Comparison of ENCODE assay signal across 14 mouse cellular contexts in genomic region chr14:37950212-37950876, GRCm38 (mm10).
DNase-seq lines count a peak whose midpoint lies in the region; ATAC-seq and TF ChIP-seq lines count a peak whose summit lies in the region.
"Had no signal": no experiment of that assay in that cellular context is flagged by ENCODE, and none has a peak within 500 bp of the region (broad histone marks: within the 10 kb centered on the region; RNA-seq: fewer than 3 reads in every experiment).

No protein-coding gene starts in this region.

- no peaks in the 10 kb centered on the region for H3K4me1 ChIP-seq in liver, postnatal 0 days (ENCODE audit: insufficient read depth)
- H3K4me1 ChIP-seq in liver, embryonic 12.5 days: no peaks in the 10 kb centered on the region
- H3K4me1 ChIP-seq in neural tube, embryonic 12.5 days: no peaks in the 10 kb centered on the region
- H3K4me1 ChIP-seq: liver, embryonic 13.5 days had no signal

- no peak for TF ChIP-seq EP300 in liver, postnatal 0 days (IDR thresholded peaks at IDR 0.05; ENCODE audit: low read depth)

- no peaks in the 10 kb centered on the region for H3K36me3 ChIP-seq in liver, postnatal 0 days (replicated peaks; ENCODE audit: insufficient read depth, low read length)
- no peaks in the 10 kb centered on the region for H3K36me3 ChIP-seq in liver, embryonic 12.5 days
- no peaks in the 10 kb centered on the region for H3K36me3 ChIP-seq in neural tube, embryonic 12.5 days
- H3K36me3 ChIP-seq: liver, embryonic 13.5 days had no signal

- no peak overlapping the region for H3K4me2 ChIP-seq in liver, postnatal 0 days (ENCODE audit: low read depth, low read length)
- H3K4me2 ChIP-seq in liver, embryonic 12.5 days: no peak overlapping the region
- no peak overlapping the region for H3K4me2 ChIP-seq in neural tube, embryonic 12.5 days (replicated peaks)
- H3K4me2 ChIP-seq: liver, embryonic 13.5 days; midbrain, embryonic 11.5 days had no signal

- no peak overlapping the region for H3K4me3 ChIP-seq in liver, postnatal 0 days (ENCODE audit: low read depth, low read length)
- no peak overlapping the region for H3K4me3 ChIP-seq in liver, embryonic 12.5 days
- H3K4me3 ChIP-seq in neural tube, embryonic 12.5 days: no peak overlapping the region
- H3K4me3 ChIP-seq: liver, embryonic 13.5 days had no signal

- peak; percentile 9 to 38 for DNase-seq in cerebellum, postnatal 25 days
- no peak for DNase-seq in liver, postnatal 0 days
- peak; percentile 13 for DNase-seq in R1 (ENCODE audit: low read depth, low spot score)
- DNase-seq in gastrocnemius, adult 8-10 months (ENCODE audit: low spot score in 2 of 2): no peak
- no peak for DNase-seq in frontal cortex, postnatal 36 days (ENCODE audit: low spot score in 2 of 2)
- DNase-seq: heart, postnatal 14 days; liver, embryonic 13.5 days; spleen, adult 18-20 months; thymus, postnatal 25 days had no signal

- no peak overlapping the region for H3K27ac ChIP-seq in liver, postnatal 0 days (ENCODE audit: low read depth)
- H3K27ac ChIP-seq in liver, embryonic 12.5 days: no peak overlapping the region
- no peak overlapping the region for H3K27ac ChIP-seq in neural tube, embryonic 12.5 days
- H3K27ac ChIP-seq: liver, embryonic 13.5 days had no signal

- ATAC-seq in cerebellum, adult (ENCODE audit: insufficient number of reproducible peaks, low FRiP score, low TSS enrichment): no peak
- no peak for ATAC-seq in liver, postnatal 0 days
- no peak for ATAC-seq in liver, embryonic 12.5 days
- peak; percentile 53; the same call in 1 of the 2 replicates for ATAC-seq in neural tube, embryonic 12.5 days (ENCODE audit: low FRiP score, low read depth)
- ATAC-seq: CD4-positive, CD25-positive, alpha-beta regulatory T cell, adult 4 months had no signal

- no peaks in the 10 kb centered on the region for H3K9me3 ChIP-seq in liver, postnatal 0 days (ENCODE audit: low read length)
- H3K9me3 ChIP-seq in liver, embryonic 12.5 days (replicated peaks): no peaks in the 10 kb centered on the region
- H3K9me3 ChIP-seq in neural tube, embryonic 12.5 days: no peaks in the 10 kb centered on the region
- H3K9me3 ChIP-seq: liver, embryonic 13.5 days had no signal

- TF ChIP-seq CTCF in liver, postnatal 0 days (IDR thresholded peaks at IDR 0.05; ENCODE audit: low read depth): 0 out of 2 replicates have a peak, but pooled peaks have one; percentile 7

- H3K9ac ChIP-seq in liver, postnatal 0 days (replicated peaks): no peak overlapping the region
- no peak overlapping the region for H3K9ac ChIP-seq in liver, embryonic 12.5 days
- H3K9ac ChIP-seq in neural tube, embryonic 12.5 days: no peak overlapping the region
- H3K9ac ChIP-seq: liver, embryonic 13.5 days had no signal

- H3K27me3 ChIP-seq in liver, postnatal 0 days (ENCODE audit: insufficient read depth, low read length): no peaks in the 10 kb centered on the region
- H3K27me3 ChIP-seq in liver, embryonic 12.5 days (replicated peaks): no peaks in the 10 kb centered on the region
- no peaks in the 10 kb centered on the region for H3K27me3 ChIP-seq in neural tube, embryonic 12.5 days (replicated peaks)
- H3K27me3 ChIP-seq: liver, embryonic 13.5 days had no signal

- WGBS in liver, postnatal 0 days (ENCODE audit: insufficient replicate concordance): 87% methylated on average over 2 of the region's 2 CpGs
- WGBS in liver, embryonic 12.5 days (ENCODE audit: insufficient replicate concordance): 64% methylated on average over 2 of the region's 2 CpGs
- WGBS in neural tube, embryonic 12.5 days: 89% methylated on average over 2 of the region's 2 CpGs

Comparison
In these comparisons a context has a peak if more than half of its experiments do, and no peak if none do; other contexts are left out.
1. DNase-seq: peak in cerebellum, postnatal 25 days (2 of 2) and R1 (single experiment); none in liver, postnatal 0 days (single experiment), gastrocnemius, adult 8-10 months (0 of 2) and frontal cortex, postnatal 36 days (0 of 2).